Mouse (Mus musculus) G1E-ER4 (cell line): ENCODE measurements around the gene Ipcef1. TPM values are rescaled to one million over a fixed set of nuclear protein-coding genes. Genes with fewer than 3 reads are reported as not detected.

Experiments
- GATA1 ChIP-seq: IDR thresholded peaks from one replicate; pipeline ENCODE4 v1.8.0; 2012; ENCODE audit warnings: low read length, inconsistent platforms
- polyA plus RNA-seq: library from polyadenylated mRNA; stranded (reverse); fragments of >175 nt; gene quantifications from 2 replicates; pipeline ENCODE4 v1.2.3, GENCODE M21; 2012

The Ipcef1 gene
- polyA plus RNA-seq, 1 experiment, result not detected

- TF ChIP-seq GATA1, result no peak
Measured at GRCm38 (mm10) chr10:6988555-6988954, 63.7 kb downstream of the Ipcef1 start.

GRCm38 (mm10) chr10:6987399-6988098 is 64.7 kb downstream of the Ipcef1 start:
- no peak for TF ChIP-seq GATA1

DNA sequence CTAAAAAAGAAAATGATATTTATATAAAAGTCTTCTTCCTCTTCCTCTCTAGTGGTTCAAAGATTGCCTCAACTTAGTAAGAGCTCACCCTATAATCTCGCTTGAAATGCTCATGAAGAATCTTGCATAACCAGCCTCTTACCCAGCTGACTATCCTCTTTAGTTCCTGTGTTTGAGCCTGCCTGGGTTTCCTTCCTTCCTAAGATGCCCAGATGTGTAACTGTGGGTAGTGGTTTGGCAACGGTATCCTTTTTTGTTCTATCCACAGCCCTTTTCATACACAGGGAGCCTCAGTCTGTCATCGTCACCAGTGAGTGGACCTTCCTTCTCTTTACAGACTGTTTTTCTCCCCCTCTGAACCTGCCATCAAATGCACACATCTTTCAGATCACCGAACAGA is 66.0 kb downstream of the Ipcef1 start:
- no peak for TF ChIP-seq GATA1

- TF ChIP-seq GATA1, result no peak
Measured at GRCm38 (mm10) chr10:6983431-6983830, 68.8 kb downstream of the Ipcef1 start.

- TF ChIP-seq GATA1, result no peak
Measured at GRCm38 (mm10) chr10:6982751-6983151, 69.5 kb downstream of the Ipcef1 start.

GRCm38 (mm10) chr10:6980236-6980635 is 72.0 kb downstream of the Ipcef1 start:
- no peak for TF ChIP-seq GATA1

DNA sequence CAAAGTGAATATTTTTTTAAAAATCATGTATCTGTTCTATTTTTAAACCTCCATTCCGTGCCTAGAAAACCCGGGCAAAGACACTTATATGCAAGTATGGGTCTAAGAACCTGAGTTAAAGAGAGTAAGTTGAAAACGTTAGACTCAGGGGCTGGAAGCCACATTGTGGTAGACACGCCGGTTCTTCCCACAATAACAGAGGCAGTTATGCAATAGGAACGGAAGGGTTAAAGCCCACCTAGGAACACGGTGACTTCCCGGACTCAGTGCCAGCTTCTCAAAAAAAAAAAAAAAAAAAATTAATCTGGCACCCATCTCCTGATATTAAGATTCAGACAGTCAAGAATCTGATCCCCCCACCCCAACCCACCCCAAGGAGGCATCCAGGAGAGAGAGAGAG is 72.5 kb downstream of the Ipcef1 start:
- no peak for TF ChIP-seq GATA1

- TF ChIP-seq GATA1, result no peak
Measured at GRCm38 (mm10) chr10:6979216-6979615, 73.1 kb downstream of the Ipcef1 start.

DNA sequence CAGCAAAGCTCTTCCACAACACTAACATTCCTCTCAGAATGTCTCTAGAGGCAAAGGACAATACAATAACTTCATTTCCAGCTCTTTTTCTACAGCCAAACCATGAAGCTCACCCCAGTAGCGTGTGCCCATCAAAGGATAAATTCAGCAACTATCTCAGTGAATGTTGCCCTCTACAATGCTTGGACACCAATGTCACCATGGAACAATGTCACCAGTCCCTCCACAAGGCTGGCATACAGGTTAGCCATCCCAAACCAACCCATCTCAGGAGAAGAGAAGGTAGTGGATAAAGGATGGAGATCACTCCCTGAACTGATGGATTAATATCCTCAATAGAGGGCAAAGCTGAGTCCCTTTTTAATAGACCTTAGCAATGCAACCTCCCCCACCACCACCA is 73.5 kb downstream of the Ipcef1 start:
- no peak for TF ChIP-seq GATA1

DNA sequence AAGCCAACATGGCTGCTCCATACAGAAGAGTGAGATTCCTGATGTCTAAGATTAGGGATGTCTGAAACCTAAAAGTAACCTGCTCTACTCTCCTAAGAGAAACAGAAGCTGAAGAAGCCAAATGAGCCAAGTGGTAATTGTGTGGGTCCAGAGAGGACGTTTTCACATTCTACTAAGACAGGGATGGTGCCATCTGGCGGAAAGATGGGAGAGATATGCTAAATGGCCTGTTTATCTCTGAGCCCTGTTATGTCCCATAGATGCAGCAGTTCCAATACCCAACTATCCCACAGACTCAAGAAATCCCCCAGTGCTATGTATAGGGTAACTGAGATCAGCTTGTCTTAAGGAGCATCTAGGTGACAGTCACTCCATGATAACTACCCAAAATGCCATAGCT is 74.4 kb downstream of the Ipcef1 start:
- no peak for TF ChIP-seq GATA1

GRCm38 (mm10) chr10:6968334-6968733 is 83.9 kb downstream of the Ipcef1 start:
- no peak for TF ChIP-seq GATA1

GRCm38 (mm10) chr10:6967588-6968242 is 84.6 kb downstream of the Ipcef1 start:
- no peak for TF ChIP-seq GATA1

DNA sequence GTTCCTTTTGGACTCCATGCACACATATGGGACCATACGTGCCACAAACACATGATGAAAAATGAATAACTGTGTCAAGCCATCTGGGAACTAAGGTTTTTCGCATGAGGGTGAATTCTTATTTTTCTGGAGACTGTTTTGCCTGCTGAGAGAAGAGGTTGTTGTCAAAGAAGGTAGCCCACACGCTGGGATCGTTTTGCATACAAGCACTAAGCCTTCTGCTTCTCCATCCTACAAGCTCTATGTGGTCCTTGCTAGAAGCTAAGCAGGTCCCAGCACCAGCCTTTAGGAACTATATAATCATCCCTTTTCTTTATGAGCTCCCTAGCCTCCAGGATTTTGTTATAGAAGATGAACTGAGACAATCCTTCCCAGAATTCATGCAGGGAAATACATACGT is 93.5 kb downstream of the Ipcef1 start:
- TF ChIP-seq GATA1, result no peak

GRCm38 (mm10) chr10:6956357-6956756 is 95.9 kb downstream of the Ipcef1 start:
- no peak for TF ChIP-seq GATA1

GRCm38 (mm10) chr10:6954533-6954932 is 97.7 kb downstream of the Ipcef1 start:
- no peak for TF ChIP-seq GATA1

GRCm38 (mm10) chr10:6953115-6953514 is 99.2 kb downstream of the Ipcef1 start:
- TF ChIP-seq GATA1, result no peak
